Mouse (Mus musculus) heart, postnatal 10 days (tissue): ENCODE data around the gene Grhl1. TPM values are rescaled to one million over a fixed set of nuclear protein-coding genes. Genes with fewer than 3 reads are reported as not detected.
"Not testable (repeated sequence)": the region's sequence is repeated elsewhere in the genome, so short reads cannot be mapped to it uniquely, and the experiment has no call there.

ENCODE experiments used
- DNase-seq, 2 experiments: peaks; one replicate each; pipeline ENCODE4 v3.0.0; 2021
- intact Hi-C: fragments of 180-260 bp; cut with DNase I; formaldehyde crosslinking; loops from one replicate; pipeline ENCODE4 v1.15.1; 2025
- total RNA-seq, 2 experiments: library from RNA; stranded (reverse); gene quantifications; 2 replicates each; pipeline ENCODE4 v1.2.3; 2021

Gene Grhl1
- under 1 TPM; 0.22 to 0.65 TPM for total RNA-seq

GRCm38 (mm10) chr12:24571523-24572392, at the start of gene Grhl1:
Grhl1 (plus strand) TSS chr12:24572283.
- intact Hi-C loops: loop anchor here (5.0 kb wide), 1 partner anchor 74 kb away; the partner anchor contains the start of gene Taf1b

DNA sequence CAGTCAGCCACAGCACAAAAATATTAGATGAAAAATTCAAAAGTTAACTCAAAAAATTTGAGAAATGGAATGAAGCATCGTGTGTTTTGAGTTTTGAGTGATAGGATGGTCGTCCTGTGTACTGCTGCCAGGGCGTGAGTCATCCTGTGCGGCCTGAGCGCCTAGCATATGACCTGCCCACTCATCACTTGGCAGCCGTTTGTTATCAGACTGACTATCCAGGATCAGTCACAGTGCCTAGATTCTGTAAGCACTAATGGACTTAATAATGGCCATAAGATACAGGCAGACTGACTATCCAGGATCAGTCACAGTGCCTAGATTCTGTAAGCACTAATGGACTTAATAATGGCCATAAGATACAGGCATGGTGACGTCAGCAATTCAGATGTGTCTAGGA, 47.0 kb upstream of the Grhl1 start:
- DNase-seq, intact Hi-C loops: not testable (repeated sequence)

More at GRCm38 (mm10) chr12:24571523-24572392, at the start of gene Grhl1:
- DNase-seq: peak; percentile 94 to 96

GRCm38 (mm10) chr12:24536390-24536789, 35.7 kb upstream of the Grhl1 start:
- intact Hi-C loops: no loop called here
- DNase-seq: no peak

DNA sequence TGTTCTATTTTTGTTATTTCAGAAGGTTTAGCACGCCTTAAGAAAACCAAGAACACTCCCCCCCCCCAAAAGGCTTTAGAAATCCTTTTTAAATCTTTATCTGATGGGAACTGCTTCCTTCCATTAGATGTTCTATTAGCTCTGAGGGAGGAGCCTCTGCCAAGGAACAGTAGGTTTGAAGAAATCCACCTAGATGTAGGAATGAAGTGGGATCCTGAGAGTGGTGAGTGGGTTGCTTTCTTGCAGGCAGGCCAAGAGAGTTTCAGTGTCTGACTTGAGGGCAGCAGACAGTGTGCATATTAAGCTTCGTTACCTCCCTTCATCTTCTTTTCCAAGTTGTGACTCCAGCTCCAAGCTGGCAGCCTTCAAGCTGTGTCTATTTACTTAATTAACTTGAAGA, 34.9 kb upstream of the Grhl1 start:
- DNase-seq: no peak
- intact Hi-C loops: no loop called here

GRCm38 (mm10) chr12:24537965-24538364, 34.1 kb upstream of the Grhl1 start:
- DNase-seq: peak; percentile 37 to 58
- intact Hi-C loops: no loop called here

- intact Hi-C loops: no loop called here
- no peak for DNase-seq
Measured at GRCm38 (mm10) chr12:24541426-24542154, 30.5 kb upstream of the Grhl1 start.

GRCm38 (mm10) chr12:24547686-24548085, 24.4 kb upstream of the Grhl1 start:
- intact Hi-C loops: no loop called here
- no peak for DNase-seq

DNA sequence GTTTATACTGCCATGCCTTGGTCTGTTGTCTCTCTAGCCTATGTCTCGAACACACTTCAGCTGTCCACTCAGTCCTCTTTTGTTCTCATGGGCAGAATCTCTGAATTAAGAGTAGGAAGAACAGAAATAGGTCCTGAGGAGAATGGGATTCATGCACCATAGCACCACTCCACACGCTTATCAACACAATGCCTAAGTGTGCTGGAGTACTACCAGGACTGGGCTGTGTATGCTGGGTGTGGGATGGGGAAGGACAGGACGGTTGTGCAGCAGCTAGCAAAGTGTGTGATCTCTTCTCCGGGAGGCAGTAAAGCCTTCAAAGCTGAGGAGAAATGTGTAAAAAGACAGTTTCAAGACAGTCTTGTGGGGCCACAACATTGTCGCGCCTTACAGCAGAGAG, 23.2 kb upstream of the Grhl1 start:
- DNase-seq: no peak
- intact Hi-C loops: no loop called here

GRCm38 (mm10) chr12:24552531-24552930, 19.6 kb upstream of the Grhl1 start:
- peak in 1 of 2 experiments; percentile 13 for DNase-seq
- intact Hi-C loops: no loop called here

GRCm38 (mm10) chr12:24555976-24556375, 16.1 kb upstream of the Grhl1 start:
- intact Hi-C loops: no loop called here
- DNase-seq: no peak

- intact Hi-C loops: no loop called here
- DNase-seq: peak in 1 of 2 experiments; percentile 15
Measured at GRCm38 (mm10) chr12:24563395-24563960, 8.6 kb upstream of the Grhl1 start.

DNA sequence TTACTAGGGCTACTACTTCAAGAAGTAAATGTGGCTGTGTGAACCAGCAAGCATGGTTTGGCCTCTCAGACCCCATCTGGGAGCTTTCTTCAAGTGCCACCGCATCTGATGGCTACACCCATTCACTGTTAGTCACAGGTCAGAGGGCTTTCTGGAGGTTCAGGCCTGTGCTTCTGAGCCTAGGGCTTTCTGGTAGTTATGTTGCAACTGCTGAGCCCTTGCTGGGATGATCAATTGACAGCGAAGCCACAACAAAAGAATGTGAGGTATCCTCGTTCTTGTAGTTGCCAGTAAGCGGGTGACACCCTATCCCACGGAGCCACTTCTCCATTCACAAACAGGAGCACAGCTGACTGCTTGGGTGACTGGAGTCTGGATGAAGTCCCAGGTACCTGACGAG, 6.8 kb upstream of the Grhl1 start:
- intact Hi-C loops: no loop called here
- no peak for DNase-seq

DNA sequence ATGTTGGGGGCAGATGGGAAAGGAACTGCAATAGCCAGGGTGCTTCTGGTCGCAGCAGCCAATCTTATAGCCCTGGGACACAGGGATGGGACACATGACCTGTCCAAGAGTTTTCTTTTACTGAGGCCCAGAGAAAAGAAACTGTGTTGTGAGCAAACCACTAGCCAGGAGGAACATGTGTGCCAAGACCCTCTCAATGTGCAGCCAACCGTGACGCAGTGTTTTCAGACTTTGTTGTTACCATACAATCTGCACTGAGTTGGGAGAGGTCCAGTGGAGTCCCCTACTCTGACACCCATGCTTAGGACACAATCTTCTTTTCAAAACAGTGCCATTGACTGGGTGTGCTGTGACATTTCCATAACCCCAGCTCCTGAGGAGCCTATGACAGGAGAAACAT, 4.5 kb upstream of the Grhl1 start:
- no peak for DNase-seq
- intact Hi-C loops: no loop called here

GRCm38 (mm10) chr12:24572421-24573274, 565 bp downstream of the Grhl1 start:
- intact Hi-C loops: loop anchor here (5.0 kb wide), 1 partner anchor 75 kb away; the partner anchor contains the start of gene Taf1b
- no peak for DNase-seq

- intact Hi-C loops: loop anchor here (5.0 kb wide), 1 partner anchor 76 kb away; the partner anchor contains the start of gene Taf1b
- no peak for DNase-seq
Measured at GRCm38 (mm10) chr12:24573275-24573580, 1.1 kb downstream of the Grhl1 start.

DNA sequence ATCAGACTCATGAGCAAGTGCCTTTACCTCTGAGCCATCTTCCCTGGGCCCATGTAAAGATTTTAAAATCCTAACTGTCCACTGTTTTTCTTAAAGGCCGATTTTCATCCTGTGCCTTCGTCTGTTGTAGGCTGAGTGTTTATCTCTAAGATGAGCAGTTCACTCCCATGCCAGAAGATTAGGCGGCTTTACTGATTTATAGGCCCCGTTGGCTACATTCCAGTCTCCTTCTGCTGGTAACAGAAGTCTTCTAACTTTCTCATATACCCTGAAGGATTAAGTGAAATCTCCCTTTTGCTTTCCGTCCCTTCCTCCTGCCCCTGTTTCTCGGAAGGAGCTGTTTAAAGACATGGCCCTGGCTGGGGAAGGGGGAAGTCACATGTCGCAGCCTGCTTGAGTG, 2.8 kb downstream of the Grhl1 start:
- intact Hi-C loops: loop anchor here (5.0 kb wide), 1 partner anchor 78 kb away; the partner anchor contains the start of gene Taf1b

DNA sequence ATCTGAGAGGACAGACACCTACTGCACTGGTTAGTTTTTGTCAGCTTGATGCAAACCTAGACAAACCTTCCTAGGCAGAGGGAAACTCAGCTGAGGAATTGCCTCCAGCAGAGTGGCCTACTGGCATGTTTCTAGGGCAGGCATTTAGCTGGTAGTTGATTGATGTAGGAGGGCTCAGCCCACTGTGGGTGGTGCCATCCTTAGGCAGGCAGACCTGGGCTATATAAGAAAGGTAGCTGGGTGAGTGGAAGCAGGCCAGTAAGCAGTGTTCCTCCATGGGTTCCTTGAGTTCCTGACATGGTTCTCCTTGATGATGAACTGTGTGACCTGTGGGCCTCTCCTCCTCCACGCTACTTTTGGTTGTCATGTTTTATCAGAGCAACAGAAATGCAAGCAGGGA, 8.4 kb downstream of the Grhl1 start:
- no peak for DNase-seq
- intact Hi-C loops: no loop called here

More for the DNA sequence above, 2.8 kb downstream of the Grhl1 start:
- DNase-seq: no peak

DNA sequence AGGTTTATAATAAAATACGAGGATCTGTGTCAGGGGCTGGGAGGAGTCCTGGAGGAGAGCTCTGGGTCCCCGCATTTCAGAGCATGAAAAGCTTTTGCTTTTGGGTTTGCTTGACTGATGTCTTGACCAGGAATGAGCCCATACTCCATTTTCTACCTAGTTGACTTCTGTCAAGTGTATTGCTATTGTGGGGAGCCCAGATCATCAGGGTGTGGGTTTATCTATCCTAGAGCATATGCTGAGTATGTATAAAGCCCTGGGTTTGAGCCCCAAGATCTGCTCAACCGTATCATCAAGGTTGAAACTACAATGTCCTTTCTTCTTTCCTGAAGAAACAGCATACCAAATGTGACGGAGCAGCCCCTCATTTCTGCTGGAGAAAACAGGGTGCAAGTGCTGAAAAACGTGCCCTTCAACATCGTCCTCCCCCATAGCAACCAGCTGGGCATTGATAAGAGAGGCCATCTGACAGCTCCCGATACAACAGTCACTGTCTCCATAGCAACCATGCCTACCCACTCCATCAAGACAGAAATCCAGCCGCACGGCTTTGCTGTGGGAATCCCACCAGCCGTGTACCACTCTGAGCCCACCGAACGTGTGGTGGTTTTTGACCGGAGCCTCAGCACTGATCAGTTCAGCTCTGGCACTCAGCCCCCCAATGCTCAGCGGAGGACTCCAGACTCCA, 9.1 kb downstream of the Grhl1 start:
- intact Hi-C loops: no loop called here
- DNase-seq: no peak

DNA sequence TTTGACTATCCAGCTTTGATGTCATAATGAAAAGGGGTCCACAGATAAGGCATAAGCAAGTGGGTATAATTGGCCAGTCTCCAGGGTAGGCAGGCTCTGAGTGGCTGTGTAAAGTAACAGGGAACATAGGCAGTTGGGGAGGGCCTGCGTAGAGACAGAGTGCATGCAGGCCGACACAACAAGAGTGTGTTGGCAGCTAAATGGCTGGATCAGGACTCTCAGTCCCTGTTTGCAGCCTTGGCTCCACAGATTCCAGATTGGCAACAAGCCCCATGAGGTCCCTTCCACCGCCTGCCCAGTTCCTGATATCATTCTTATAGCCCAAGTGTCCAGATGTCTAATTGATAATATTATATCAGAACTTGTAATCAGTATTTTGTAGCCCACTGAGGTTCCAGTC, 11.6 kb downstream of the Grhl1 start:
- intact Hi-C loops: no loop called here

GRCm38 (mm10) chr12:24584835-24585234, 12.8 kb downstream of the Grhl1 start:
- no peak for DNase-seq
- intact Hi-C loops: no loop called here

More for the DNA sequence above, 11.6 kb downstream of the Grhl1 start:
- peak; percentile 23 to 35 for DNase-seq
